Mouse (Mus musculus): Measurements from ENCODE around the gene Mrpl39.
A peak's percentile ranks its signal among the peaks of the same experiment; 100 is the strongest.

The Mrpl39 gene

DNA sequence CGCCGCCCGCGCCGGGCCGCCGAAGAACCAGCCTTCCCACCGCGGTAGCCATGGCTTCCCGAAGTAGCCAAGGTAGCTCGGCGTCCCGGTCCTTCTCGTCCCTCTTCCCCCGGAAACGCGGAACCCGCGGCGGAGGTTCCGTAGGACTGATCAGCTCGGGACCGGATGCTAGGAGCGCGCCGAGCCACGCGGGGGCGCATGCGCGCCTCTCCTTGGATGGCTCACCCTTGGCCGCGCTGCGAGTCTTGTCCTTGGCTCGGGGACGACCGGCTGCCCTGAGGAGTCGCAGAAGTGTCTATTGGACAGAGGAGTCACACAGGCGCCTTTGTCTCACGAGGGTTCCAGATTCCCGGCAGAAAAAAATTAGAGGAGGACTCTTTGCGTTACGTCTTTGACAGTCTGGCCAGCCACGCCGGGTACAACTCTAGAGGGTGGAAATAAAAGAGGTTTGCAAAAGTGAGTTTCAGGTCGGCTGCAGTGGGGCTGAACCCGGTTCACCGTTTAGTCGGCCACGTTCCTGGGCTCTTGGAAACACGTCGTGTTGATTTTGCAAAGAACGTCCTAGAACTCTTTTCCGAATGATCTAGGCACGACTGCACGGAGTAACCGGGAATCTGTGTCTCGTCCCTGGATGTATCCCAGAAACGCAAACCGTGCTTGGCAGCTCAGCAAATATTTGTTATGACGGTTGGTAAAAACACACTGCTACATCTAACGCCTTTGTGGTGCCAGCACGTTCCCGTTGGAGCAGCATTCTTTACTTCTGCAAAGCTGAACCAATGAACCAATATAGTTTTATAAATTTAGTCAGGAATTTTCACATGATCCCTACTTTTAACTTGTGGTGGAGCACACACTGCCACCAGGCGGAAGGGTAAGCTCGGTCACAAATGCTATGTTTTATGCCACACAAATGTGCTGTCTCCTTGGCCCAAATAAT is at the start of gene Mrpl39:
Gene Mrpl39 (minus strand): TSS at position 577 of the 940 bp plus-strand sequence.
- peak; percentile 98 for DNase-seq (ENCODE audit: low read depth)

DNA sequence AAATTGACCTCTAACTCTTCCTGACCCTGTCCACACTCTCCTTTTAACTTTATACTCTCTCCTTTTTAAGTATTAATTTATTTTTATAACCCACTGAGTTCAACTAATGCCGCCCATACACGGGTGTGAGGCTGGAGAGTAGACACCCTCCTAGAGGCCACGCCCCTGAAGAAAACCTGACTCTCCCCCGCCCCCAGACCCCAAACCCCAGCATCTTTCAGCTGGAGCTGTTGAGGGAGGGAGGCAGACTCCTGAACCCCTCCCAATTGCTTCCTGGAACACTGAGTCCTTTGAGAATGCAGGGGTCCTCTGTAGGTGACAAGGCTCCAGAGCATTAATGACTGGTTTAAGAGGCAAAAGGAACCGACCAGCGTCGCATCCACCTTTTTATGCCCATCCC is 49.4 kb upstream of the Mrpl39 start:
- DNase-seq (ENCODE audit: low read depth): no peak

DNA sequence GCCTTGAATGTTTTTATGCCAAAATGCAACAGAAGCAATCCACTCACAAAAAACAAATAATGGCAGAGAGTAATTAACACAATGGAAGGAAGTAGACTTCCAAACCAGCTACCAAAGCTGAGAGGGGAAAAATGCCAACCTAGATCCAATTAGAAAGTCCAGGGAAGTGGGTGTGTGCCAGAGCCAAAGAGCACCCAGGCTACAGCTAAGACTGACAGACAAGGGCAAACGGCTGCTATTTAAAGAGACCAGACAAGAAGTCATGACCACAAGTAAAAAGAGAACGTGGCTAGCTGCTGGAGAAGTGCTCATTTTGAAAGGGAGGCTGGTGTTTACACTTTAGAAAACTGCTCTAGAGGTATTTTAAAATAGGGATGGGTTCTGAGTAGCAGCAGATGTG is 47.7 kb upstream of the Mrpl39 start:
- DNase-seq (ENCODE audit: low read depth): no peak

GRCm38 (mm10) chr16:84779718-84780117 is 44.2 kb upstream of the Mrpl39 start:
- no peak for DNase-seq (ENCODE audit: low read depth)

GRCm38 (mm10) chr16:84778861-84779630 is 43.5 kb upstream of the Mrpl39 start:
- DNase-seq (ENCODE audit: low read depth): no peak

DNA sequence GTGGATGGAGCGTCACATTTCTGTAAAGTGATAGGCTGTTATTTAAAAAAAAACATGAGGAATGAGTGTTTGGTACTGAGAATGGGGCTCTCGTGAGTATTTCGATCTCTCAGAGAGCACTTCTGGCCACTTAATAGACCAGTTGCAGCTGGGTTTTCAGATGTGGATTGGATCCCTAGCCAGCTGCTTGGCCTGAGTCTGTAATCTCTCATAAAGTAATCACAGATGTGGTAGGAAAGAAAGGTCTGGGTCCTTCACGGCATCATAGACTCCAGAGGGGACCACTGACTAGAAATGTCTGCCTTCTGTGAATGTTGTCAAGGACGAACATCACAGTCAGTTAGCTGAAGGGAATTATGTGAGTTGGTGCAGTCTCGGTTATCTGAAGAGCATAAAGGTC is 42.9 kb upstream of the Mrpl39 start:
- DNase-seq (ENCODE audit: low read depth): no peak

- DNase-seq (ENCODE audit: low read depth): no peak
These were observed 40.7 kb upstream of the Mrpl39 start for GRCm38 (mm10) chr16:84776089-84776784.

DNA sequence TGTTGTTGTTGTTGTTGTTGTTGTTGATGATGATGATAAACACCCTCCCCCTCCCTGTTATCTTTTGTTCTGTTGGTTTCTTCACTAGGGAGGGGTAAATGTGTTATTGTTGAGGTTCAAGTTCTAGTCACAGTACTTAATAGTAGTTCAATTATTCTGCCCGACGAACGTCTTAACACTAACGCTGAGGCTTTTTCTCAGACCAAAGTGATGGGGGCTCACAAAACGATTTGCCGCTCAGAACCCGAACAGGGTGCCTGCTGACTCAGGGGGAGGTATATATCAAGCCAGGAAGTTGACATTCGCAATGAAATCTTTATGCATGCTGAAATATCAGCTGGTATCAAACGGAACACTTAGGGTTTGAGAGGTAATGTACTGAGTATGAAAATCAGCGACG is 39.8 kb upstream of the Mrpl39 start:
- DNase-seq (ENCODE audit: low read depth): no peak

DNA sequence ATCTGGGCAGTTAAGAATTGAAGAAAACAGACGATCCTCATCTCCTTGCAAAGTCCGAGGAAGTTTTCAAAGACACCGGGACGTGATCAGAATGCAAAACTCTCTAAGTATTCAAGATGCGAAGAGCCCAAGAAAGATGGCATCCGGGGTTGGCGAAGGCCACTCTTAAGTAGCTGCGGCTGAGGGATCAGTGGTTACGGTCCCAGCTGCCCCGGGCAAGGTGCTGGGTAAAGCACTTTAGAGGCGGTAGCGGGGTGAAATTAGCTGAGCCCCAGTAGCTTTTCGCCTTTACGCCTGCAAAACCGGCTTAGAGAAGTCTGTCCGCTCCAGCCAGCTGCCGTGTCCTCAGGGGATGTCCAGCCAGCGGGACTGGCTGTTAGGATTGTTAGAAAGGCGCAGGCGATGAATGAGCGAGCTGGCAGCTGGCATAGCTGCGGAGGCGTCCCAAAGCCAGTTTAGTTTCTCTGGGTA is 39.3 kb upstream of the Mrpl39 start:
- DNase-seq (ENCODE audit: low read depth): peak; percentile 23

GRCm38 (mm10) chr16:84774003-84774703 is 38.6 kb upstream of the Mrpl39 start, which contains the start of gene Jam2:
Jam2 (plus strand) TSS chr16:84774123.
- DNase-seq (ENCODE audit: low read depth): peak; percentile 18

DNA sequence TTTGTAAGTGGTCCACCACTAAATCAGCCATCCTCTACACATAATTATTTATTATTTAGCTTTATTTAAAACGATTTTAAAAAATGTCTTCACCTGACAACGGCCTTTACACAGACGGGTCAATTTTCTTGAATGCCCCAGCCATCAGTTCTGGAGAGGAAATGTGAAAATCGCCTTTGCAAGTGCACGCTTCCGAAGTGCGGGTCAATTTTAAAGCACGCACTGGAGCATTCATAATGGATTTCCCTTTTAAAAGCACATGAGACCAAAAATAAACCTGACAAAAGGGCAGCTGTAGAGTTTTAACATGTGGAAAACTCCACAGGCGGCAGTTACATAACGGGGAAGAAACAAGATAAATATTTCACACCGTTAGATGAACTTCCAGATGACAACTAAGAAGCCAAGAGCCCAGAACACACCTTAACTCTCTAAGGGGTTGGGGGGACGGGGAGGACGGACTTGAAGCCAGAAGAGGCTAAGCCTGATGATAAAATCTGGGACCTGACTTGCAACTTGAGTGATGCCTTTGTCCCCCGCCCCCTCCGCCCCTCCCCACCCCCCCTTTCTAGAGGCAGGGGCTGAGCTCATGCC is 37.8 kb upstream of the Mrpl39 start:
- no peak for DNase-seq (ENCODE audit: low read depth)

DNA sequence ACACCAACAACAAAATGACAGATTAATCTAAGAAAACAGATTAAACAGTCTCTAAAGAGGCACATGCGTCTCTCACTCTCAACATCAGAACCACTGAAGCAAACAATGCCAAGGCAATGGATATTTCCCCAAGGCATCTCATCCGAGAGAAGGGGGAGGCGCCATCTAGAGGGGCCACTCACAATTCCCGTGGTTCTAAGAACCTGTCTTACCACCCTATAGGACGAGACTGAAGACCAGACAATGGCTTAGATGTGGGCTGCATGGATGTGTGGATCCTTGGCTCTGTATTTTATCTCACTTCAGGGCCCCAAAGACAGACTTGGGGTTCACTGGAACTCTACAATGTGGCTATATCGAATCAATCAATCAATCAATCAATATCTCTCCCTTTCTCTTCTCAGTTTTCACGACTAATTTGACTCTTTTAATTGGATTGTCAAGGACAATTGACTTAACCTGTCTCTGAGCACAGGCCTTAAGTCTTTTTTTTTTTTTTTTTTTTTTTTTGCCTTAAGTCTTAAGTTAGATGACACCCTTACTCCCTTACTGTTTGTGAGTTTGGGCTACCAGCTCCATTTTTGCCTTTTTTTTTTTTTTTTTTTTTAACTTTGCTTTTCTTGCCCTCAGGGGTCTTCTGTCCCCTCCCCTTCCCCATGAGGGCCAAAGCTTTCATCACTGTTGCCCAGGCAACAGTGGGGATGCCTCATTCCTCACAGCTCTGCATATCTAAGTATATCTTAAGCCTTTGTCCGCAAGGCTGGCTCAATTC is 37.1 kb upstream of the Mrpl39 start:
- DNase-seq (ENCODE audit: low read depth): no peak

DNA sequence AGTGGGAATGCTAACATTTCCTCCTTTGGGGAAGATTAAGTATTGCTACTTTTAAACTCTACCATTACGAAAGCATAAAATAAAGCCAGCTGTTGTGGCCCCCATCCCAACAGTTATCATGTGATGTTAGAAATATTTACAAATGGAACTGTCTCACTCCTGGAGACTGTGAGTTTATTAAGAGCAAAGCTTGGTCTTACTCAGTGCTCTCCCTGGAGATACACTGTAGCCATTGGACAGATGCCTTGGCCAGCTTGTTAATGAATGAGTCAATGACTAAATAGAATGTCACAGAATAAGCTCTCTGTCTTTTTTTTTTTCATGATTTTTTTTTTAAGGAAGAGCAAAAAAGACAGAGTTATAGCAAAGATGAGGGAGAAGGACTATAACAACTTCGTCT is 35.9 kb upstream of the Mrpl39 start:
- DNase-seq (ENCODE audit: low read depth): no peak

- no peak for DNase-seq (ENCODE audit: low read depth)
These were observed 35.3 kb upstream of the Mrpl39 start for GRCm38 (mm10) chr16:84770891-84771290.

GRCm38 (mm10) chr16:84769619-84770464 is 34.3 kb upstream of the Mrpl39 start:
- DNase-seq (ENCODE audit: low read depth): no peak

GRCm38 (mm10) chr16:84769182-84769581 is 33.6 kb upstream of the Mrpl39 start:
- no peak for DNase-seq (ENCODE audit: low read depth)

- DNase-seq (ENCODE audit: low read depth): no peak
These were observed 32.4 kb upstream of the Mrpl39 start for GRCm38 (mm10) chr16:84767956-84768355.

- no peak for DNase-seq (ENCODE audit: low read depth)
These were observed 10.3 kb upstream of the Mrpl39 start for GRCm38 (mm10) chr16:84745721-84746306.

Data from induced T-regulatory cell, adult 2 months (primary cell).